Mouse (Mus musculus) heart, adult 9 months (tissue): ENCODE data around the gene Lrfn4.

Experiments used
- DNase-seq, 2 experiments: peaks; one replicate each; pipeline ENCODE4 v3.0.0; 2022; ENCODE audit warnings: low spot score in 2 of 2

Gene Lrfn4

GRCm38 (mm10) chr19:4569356-4570236 lies 45.9 kb downstream of the Lrfn4 start:
- no peak for DNase-seq

DNA sequence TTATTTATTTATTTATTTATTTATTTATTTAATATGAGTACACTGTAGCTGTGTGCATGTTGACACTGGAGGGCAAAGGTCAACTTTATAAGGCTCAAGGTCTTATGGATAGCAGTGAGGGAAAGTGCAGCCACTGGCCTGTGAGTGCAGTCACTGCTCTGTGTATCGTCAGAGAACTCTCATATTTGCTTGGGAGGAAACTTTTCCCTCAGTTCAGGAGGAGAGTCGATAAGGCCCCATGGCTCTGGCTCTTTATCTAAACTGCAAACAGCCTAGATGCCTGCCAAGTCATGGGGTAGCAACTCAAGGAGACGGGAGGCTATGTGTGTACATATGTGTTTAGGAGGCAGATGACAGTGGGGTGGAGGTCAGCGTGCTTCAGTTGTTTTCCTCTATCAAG lies 46.6 kb downstream of the Lrfn4 start:
- no peak for DNase-seq

DNA sequence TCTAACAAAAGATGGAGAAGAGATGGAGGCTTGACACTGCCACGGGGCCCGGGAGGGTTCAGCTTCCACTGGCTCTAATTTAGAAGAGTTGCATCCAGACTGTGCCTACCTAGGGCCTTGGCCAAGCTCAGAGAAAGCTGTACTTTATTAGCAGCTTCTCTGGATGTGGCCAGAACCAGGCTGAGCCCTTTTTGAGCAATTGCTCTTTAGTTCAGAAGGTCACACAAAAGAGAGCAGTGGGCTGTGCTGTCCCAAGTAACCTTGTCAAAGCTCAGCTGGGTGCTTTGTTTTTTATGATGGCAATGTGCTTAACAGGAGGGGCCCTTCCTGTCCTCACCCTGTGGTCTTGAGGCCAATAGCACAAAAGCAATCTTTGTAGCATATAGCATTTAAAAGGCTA lies 47.8 kb downstream of the Lrfn4 start:
- no peak for DNase-seq

- no peak for DNase-seq
These were observed 48.6 kb downstream of the Lrfn4 start for GRCm38 (mm10) chr19:4566880-4567279.

GRCm38 (mm10) chr19:4565678-4566077 lies 49.8 kb downstream of the Lrfn4 start:
- DNase-seq: no peak
